In the genomic region with DNA sequence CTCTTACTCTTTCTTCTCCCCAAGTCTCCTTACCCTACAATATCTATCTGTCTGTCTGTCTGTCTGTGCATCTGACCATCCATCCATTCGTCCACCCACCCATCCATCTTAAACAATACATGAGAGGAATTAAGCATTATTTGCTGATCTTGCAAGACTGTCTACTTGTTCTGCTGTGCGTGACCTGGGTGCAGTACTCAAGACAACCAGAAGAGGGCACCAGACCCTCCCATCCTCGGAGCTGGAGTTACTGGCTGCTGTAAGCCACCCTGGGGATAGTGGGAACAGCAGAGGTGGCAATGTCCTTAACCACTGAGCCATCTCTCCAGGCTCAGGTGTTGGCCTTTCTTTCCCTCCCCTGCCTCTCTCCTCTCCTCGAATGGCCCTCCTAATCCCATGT, we compare ENCODE assay signal across 8 mouse cellular contexts.
DNase-seq lines count a peak whose midpoint lies in the region; ATAC-seq and TF ChIP-seq lines count a peak whose summit lies in the region.

No protein-coding gene starts in this region.

- TF ChIP-seq CTCF in forebrain, postnatal 0 days (IDR thresholded peaks at IDR 0.05; ENCODE audit: low read depth), result peak; percentile 82
- TF ChIP-seq CTCF in embryonic fibroblast, embryonic 13.5 days (IDR thresholded peaks at IDR 0.05; ENCODE audit: borderline replicate concordance, insufficient read depth, low read length), result peak; percentile 62; the same call in 1 of the 2 replicates

- H3K4me1 ChIP-seq in forebrain, postnatal 0 days (ENCODE audit: insufficient read depth), result no peaks in the 10 kb centered on the region
- H3K4me1 ChIP-seq in forebrain, embryonic 12.5 days, result peaks cover 19% of the 10 kb centered on the region
- H3K4me1 ChIP-seq in embryonic fibroblast, embryonic 13.5 days (ENCODE audit: control insufficient read depth, insufficient read depth, low read length), result peaks cover 17% of the 10 kb centered on the region; the same call in 1 of the 2 replicates

- no peaks in the 10 kb centered on the region for H3K36me3 ChIP-seq in forebrain, postnatal 0 days (ENCODE audit: insufficient read depth)
- no peaks in the 10 kb centered on the region for H3K36me3 ChIP-seq in forebrain, embryonic 12.5 days (replicated peaks)

- H3K27me3 ChIP-seq in forebrain, postnatal 0 days (ENCODE audit: insufficient read depth, low read length), result peaks cover 31% of the 10 kb centered on the region
- peaks cover 62% of the 10 kb centered on the region for H3K27me3 ChIP-seq in forebrain, embryonic 12.5 days

- H3K9me3 ChIP-seq in forebrain, postnatal 0 days (ENCODE audit: low read length), result no peaks in the 10 kb centered on the region
- 0 out of 2 replicates have a peak, but pooled peaks cover 3% of the 10 kb centered on the region for H3K9me3 ChIP-seq in forebrain, embryonic 12.5 days

- no peak overlapping the region for H3K4me2 ChIP-seq in forebrain, postnatal 0 days (ENCODE audit: low read depth)
- H3K4me2 ChIP-seq in forebrain, embryonic 12.5 days, result no peak overlapping the region

- H3K27ac ChIP-seq in forebrain, postnatal 0 days (ENCODE audit: low read depth, low read length), result no peak overlapping the region
- no peak overlapping the region for H3K27ac ChIP-seq in forebrain, embryonic 12.5 days
- H3K27ac ChIP-seq in embryonic fibroblast, embryonic 13.5 days (ENCODE audit: insufficient read depth, low read length), result no peak overlapping the region

- ATAC-seq in forebrain, postnatal 0 days, result no peak
- no peak for ATAC-seq in forebrain, embryonic 12.5 days (ENCODE audit: low FRiP score)

- peak; percentile 42 for DNase-seq in forebrain, postnatal 0 days
- peak; percentile 50 for DNase-seq in urinary bladder, postnatal 14 days (ENCODE audit: low spot score)
- no peak for DNase-seq in urinary bladder, postnatal 4 days (ENCODE audit: low spot score in 2 of 2)
- peak; percentile 25 to 67 for DNase-seq in kidney, postnatal 36 days
- peak; percentile 27 for DNase-seq in retina, postnatal 7 days (ENCODE audit: low read depth, low spot score)
- DNase-seq in urinary bladder, adult 18-20 months (ENCODE audit: low spot score in 2 of 2), result no peak

- H3K9ac ChIP-seq in forebrain, postnatal 0 days, result no peak overlapping the region
- H3K9ac ChIP-seq in forebrain, embryonic 12.5 days, result no peak overlapping the region

- no peak overlapping the region for H3K4me3 ChIP-seq in forebrain, postnatal 0 days (ENCODE audit: low read depth, low read length)
- H3K4me3 ChIP-seq in forebrain, embryonic 12.5 days (replicated peaks), result no peak overlapping the region
- no peak overlapping the region for H3K4me3 ChIP-seq in embryonic fibroblast, embryonic 13.5 days (ENCODE audit: insufficient read depth, low read length)

- WGBS in forebrain, postnatal 0 days, result 43% methylated on average over 4 of the region's 4 CpGs
- 47% methylated on average over 4 of the region's 4 CpGs for WGBS in forebrain, embryonic 12.5 days

- TF ChIP-seq POLR2A in embryonic fibroblast, embryonic 13.5 days (IDR thresholded peaks at IDR 0.05; ENCODE audit: low read depth, low read length), result no peak

Comparison
In these comparisons a context has a peak if more than half of its experiments do, and no peak if none do; other contexts are left out.
1. DNase-seq: peak in forebrain, postnatal 0 days (single experiment), urinary bladder, postnatal 14 days (single experiment), kidney, postnatal 36 days (2 of 2) and retina, postnatal 7 days (single experiment); none in urinary bladder, postnatal 4 days (0 of 2) and urinary bladder, adult 18-20 months (0 of 2).